Comparison of ENCODE assay signal across 8 mouse cellular contexts in the genomic region with DNA sequence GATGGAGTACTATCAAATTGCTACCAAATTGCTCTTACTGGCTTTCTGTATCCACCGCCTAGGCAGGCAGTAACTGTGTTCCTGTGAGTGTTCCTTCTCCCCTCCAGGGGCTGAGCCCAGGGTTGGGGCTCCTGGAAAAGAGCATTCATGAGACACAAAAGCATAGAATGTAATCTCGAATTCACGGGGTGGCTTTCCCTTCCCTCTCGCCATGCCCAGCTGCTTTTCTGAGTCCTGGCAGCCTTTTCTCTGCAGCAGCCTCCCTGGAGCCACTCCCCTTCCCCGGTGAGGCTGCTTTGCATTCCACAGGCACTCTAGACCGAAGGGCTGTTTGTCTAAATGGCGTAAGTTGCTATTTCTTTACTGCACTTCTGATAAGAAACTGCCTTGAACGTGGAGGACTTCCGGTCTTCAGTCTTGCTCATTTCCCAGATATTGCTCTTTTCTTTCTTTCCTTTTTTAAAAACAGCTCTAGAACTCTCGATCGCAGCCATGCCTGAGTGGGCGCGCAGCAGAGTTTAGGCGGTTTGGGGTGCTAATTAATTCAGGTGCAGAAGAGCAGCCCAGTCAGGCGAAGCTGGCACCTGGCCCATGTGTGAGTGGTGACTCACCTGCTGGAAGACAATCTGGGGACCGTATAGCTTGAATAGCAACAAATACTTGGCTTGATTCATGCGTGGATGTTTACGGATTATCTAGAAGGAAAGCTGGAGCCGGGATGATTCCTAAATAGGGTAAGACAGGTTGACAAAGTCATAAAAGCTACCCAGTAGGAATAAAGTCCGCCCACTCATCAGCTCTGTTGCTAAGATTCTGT.
DNase-seq lines count a peak whose midpoint lies in the region; ATAC-seq and TF ChIP-seq lines count a peak whose summit lies in the region.

No protein-coding gene starts in this region.

- H3K27me3 ChIP-seq in Patski: no peaks in the 10 kb centered on the region

- CTCF ChIA-PET in Patski (lab: Charles Lee): interaction anchor here (0.8 kb wide), 1 partner anchor 122 kb away, joined by 4 read pairs; no protein-coding TSS in a partner anchor

- TF ChIP-seq CTCF in Patski (IDR thresholded peaks at IDR 0.05): no peak

- DNase-seq in Patski (ENCODE audit: low read depth, low spot score) (peak; percentile 92), adipocyte (ENCODE audit: low spot score) (no peak)
- DNase-seq in cerebellum, postnatal 36 days: peak; percentile 83
- peak; percentile 86 to 89 for DNase-seq in frontal cortex, postnatal 36 days (ENCODE audit: low spot score in 2 of 2)
- peak; percentile 73 for DNase-seq in induced T-regulatory cell, adult 2 months (ENCODE audit: low read depth)
- DNase-seq in left cerebral cortex, adult 18-20 months (ENCODE audit: low spot score in 2 of 2): peak; percentile 90 to 91
- DNase-seq in lung, postnatal 25 days (ENCODE audit: low spot score): peak; percentile 86
- peak; percentile 52 for DNase-seq in retina, postnatal 1 day

- POLR2A ChIA-PET in Patski (lab: Charles Lee): interaction anchor here (0.7 to 1.2 kb wide), 2 partner anchors 114 to 529 kb away, joined by 3 to 4 read pairs; no protein-coding TSS in a partner anchor

- in situ Hi-C loops in Patski (cut with MboI; ENCODE audit: low pct_unique_long_range_greater_than_20kb): loop anchor here (5.0 kb wide), 3 partner anchors 83 to 193 kb away; no protein-coding TSS in a partner anchor

- peak; percentile 84 for ATAC-seq in Patski
